Mouse (Mus musculus): ENCODE measurements around the gene Sntg2.

The Sntg2 gene

GRCm38 (mm10) chr12:30283741-30284140, 89.4 kb downstream of the Sntg2 start:
- no peak for DNase-seq (ENCODE audit: low spot score in 2 of 2)

GRCm38 (mm10) chr12:30272242-30272985, 100.8 kb downstream of the Sntg2 start:
- no peak for DNase-seq (ENCODE audit: low spot score in 2 of 2)

GRCm38 (mm10) chr12:30264206-30264605, 109.0 kb downstream of the Sntg2 start:
- DNase-seq (ENCODE audit: low spot score in 2 of 2): no peak

- DNase-seq (ENCODE audit: low spot score in 2 of 2): no peak
Observed at GRCm38 (mm10) chr12:30261187-30261586, 112.0 kb downstream of the Sntg2 start.

- no peak for DNase-seq (ENCODE audit: low spot score in 2 of 2)
Observed at GRCm38 (mm10) chr12:30258641-30259040, 114.5 kb downstream of the Sntg2 start.

- DNase-seq (ENCODE audit: low spot score in 2 of 2): no peak
Observed at GRCm38 (mm10) chr12:30257664-30258063, 115.5 kb downstream of the Sntg2 start.

GRCm38 (mm10) chr12:30256207-30256606, 117.0 kb downstream of the Sntg2 start:
- no peak for DNase-seq (ENCODE audit: low spot score in 2 of 2)

- DNase-seq (ENCODE audit: low spot score in 2 of 2): no peak
Observed at GRCm38 (mm10) chr12:30254581-30254980, 118.6 kb downstream of the Sntg2 start.

- no peak for DNase-seq (ENCODE audit: low spot score in 2 of 2)
Observed at GRCm38 (mm10) chr12:30252381-30252780, 120.8 kb downstream of the Sntg2 start.

- DNase-seq (ENCODE audit: low spot score in 2 of 2): no peak
Observed at GRCm38 (mm10) chr12:30251283-30251829, 121.8 kb downstream of the Sntg2 start.

- DNase-seq (ENCODE audit: low spot score in 2 of 2): no peak
Observed at GRCm38 (mm10) chr12:30249068-30249467, 124.1 kb downstream of the Sntg2 start.

GRCm38 (mm10) chr12:30246286-30246945, 126.8 kb downstream of the Sntg2 start:
- no peak for DNase-seq (ENCODE audit: low spot score in 2 of 2)

- DNase-seq (ENCODE audit: low spot score in 2 of 2): no peak
Observed at GRCm38 (mm10) chr12:30244194-30244593, 129.0 kb downstream of the Sntg2 start.

- DNase-seq (ENCODE audit: low spot score in 2 of 2): no peak
Observed at GRCm38 (mm10) chr12:30240891-30241290, 132.3 kb downstream of the Sntg2 start.

- DNase-seq (ENCODE audit: low spot score in 2 of 2): no peak
Observed at GRCm38 (mm10) chr12:30234940-30235339, 138.2 kb downstream of the Sntg2 start.

- no peak for DNase-seq (ENCODE audit: low spot score in 2 of 2)
Observed at GRCm38 (mm10) chr12:30228004-30228403, 145.2 kb downstream of the Sntg2 start.

GRCm38 (mm10) chr12:30226247-30226646, 146.9 kb downstream of the Sntg2 start:
- no peak for DNase-seq (ENCODE audit: low spot score in 2 of 2)

GRCm38 (mm10) chr12:30216762-30217441, 156.3 kb downstream of the Sntg2 start:
- DNase-seq (ENCODE audit: low spot score in 2 of 2): no peak

- no peak for DNase-seq (ENCODE audit: low spot score in 2 of 2)
Observed at GRCm38 (mm10) chr12:30214761-30215160, 158.4 kb downstream of the Sntg2 start.

- no peak for DNase-seq (ENCODE audit: low spot score in 2 of 2)
Observed at GRCm38 (mm10) chr12:30210388-30210787, 162.8 kb downstream of the Sntg2 start.

- no peak for DNase-seq (ENCODE audit: low spot score in 2 of 2)
Observed at GRCm38 (mm10) chr12:30208527-30208926, 164.6 kb downstream of the Sntg2 start.

GRCm38 (mm10) chr12:30208087-30208486, 165.1 kb downstream of the Sntg2 start:
- no peak for DNase-seq (ENCODE audit: low spot score in 2 of 2)

Measured in spleen, postnatal 14 days (tissue).